Mouse (Mus musculus) megakaryocyte, embryonic 14.5 days (primary cell): Measurements from ENCODE around the gene Slc51a.

ENCODE experiments used
- FLI1 ChIP-seq: IDR thresholded peaks from 2 replicates; pipeline ENCODE4 v1.6.1; 2012; ENCODE audit warnings: low read length, inconsistent platforms, mixed read lengths
- GATA1 ChIP-seq: IDR thresholded peaks from 3 replicates; pipeline ENCODE4 v1.6.1; 2012; ENCODE audit warnings: mixed read lengths, low read length, inconsistent platforms, borderline replicate concordance

DNA sequence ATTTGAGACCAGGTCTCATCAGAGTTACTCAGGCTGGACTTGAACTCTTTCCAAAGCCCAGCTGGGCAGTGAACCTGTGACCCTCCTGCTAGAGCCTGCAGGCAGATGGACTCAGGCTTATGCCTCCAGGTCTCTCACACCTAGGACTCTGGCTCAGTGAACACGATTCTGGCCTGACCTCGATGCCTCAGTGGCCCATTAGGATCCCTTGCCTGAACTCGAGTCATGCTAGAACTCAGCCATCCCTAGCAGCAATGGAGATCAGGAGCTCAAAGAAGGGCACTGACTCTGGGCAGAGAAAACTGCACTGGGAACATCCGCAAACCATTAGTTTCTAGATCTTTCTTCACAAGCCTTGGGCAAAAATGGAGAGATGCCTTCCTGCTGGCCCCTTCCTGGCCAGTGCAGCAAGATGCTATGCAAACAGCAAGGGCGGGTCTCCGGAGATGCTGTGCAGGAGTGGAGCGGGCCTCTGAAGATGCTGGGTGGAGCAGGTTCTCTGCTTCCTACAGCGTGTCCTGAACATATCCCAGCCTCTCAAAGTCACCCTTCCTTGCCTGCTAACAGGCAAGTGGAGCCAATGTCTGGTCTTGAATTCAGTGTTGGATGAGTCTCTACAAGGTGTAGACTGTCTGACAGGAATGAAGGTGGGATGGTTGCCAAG, 24.3 kb upstream of the Slc51a start:
- TF ChIP-seq GATA1: no peak
- TF ChIP-seq FLI1: no peak
